Mouse (Mus musculus) embryonic facial prominence, embryonic 10.5 days (tissue): ENCODE data around the gene Osbpl5. TPM values are rescaled to one million over a fixed set of nuclear protein-coding genes. Genes with fewer than 3 reads are reported as not detected.

Source experiments
- DNase-seq: peaks from one replicate; pipeline ENCODE4 v3.0.0-alpha.2; 2017; ENCODE audit warnings: low spot score
- H3K27ac ChIP-seq: fragments of 300-500 bp; sonication (generic); replicated peaks from 2 replicates; pipeline ENCODE4 v1.5.1; 2016; ENCODE audit warnings: mild to moderate bottlenecking
- H3K27me3 ChIP-seq: fragments of 300-500 bp; sonication (generic); replicated peaks from 2 replicates; pipeline ENCODE4 v1.6.1; 2016; ENCODE audit warnings: low read depth, mild to moderate bottlenecking; ENCODE audit not compliant: poor library complexity, severe bottlenecking
- H3K36me3 ChIP-seq: fragments of 300-500 bp; sonication (generic); replicated peaks from 2 replicates; pipeline ENCODE4 v1.6.1; 2016; ENCODE audit warnings: mild to moderate bottlenecking, moderate library complexity
- H3K4me1 ChIP-seq: fragments of 300-500 bp; sonication (generic); 2 replicates; pipeline ENCODE4 v1.6.1; 2016
- H3K4me3 ChIP-seq: fragments of 300-500 bp; sonication (generic); 2 replicates; pipeline ENCODE4 v1.5.1; 2016; ENCODE audit warnings: mild to moderate bottlenecking, moderate library complexity
- H3K9me3 ChIP-seq: fragments of 300-500 bp; sonication (generic); 2 replicates; pipeline ENCODE4 v1.6.1; 2016; ENCODE audit warnings: mild to moderate bottlenecking
- WGBS: fragments of 180-500 bp; shearing (Covaris S2); methylation state at CpG from one replicate; pipeline ENCODE4 v1.1.7; 2016; 5-methylcytosine and 5-hydroxymethylcytosine counted together
- polyA plus RNA-seq: library from polyadenylated mRNA; unstranded; fragments of >200 nt; fragmentation: Nextera tagmentation; extraction: Ambion mirVana; gene quantifications from 2 replicates; pipeline ENCODE4 v1.2.1, GENCODE M21; 2016

Osbpl5 gene
- polyA plus RNA-seq, 1 experiment from 2014 or later = 16.8 TPM

DNA sequence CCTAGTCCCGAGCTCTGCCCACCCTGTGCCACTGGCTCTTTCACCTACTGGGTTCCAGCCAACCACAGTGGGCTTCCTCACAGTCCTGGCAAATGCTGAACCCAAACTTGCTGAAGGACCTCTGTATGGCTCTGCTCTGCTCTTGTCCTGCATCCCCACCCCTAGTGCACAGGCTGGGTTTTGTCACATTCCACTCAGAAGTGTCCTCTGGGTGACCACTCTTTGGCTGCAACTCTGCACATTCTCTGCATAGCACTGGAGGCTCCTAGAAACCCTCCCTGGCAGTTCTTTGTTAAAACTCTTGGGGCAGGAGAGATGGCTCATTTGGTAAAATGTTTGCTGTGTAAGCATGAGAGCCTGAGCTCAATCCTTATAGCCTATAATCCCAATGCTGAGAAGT, 39.0 kb downstream of the Osbpl5 start:
- Histone ChIP-seq H3K4me1 (peaks cover 15% of the 10 kb centered on the region), H3K27ac (no peak overlapping the region), H3K27me3 (no peaks in the 10 kb centered on the region), H3K36me3 (peaks cover 16% of the 10 kb centered on the region; the same call in 1 of the 2 replicates), H3K4me3 (no peak overlapping the region), H3K9me3 (no peaks in the 10 kb centered on the region)
- DNase-seq = no peak
- 82% methylated on average over 1 of the region's 1 CpGs for WGBS

DNA sequence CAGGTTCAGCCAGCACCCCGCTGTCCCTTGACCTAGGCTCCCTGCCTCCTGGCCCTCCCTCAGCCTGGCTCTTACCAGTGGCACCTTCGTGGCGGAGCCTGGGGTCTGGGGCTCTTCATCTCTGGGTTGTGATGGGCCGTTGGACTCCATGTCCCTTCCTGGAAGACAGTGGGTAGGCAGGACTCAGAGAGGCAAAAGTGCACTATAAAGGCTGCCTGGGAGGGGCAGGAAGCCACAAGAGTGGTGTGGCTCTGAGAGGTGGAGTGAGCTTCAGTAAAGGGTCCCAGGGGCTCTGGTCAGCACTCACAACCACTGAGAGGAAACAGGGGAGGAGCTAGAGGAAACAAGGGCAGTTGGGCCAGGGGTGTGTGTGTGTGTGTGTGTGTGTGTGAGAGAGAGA, 43.4 kb downstream of the Osbpl5 start:
- peaks cover 14% of the 10 kb centered on the region for H3K4me1 ChIP-seq
- DNase-seq = no peak
- H3K9me3 ChIP-seq = no peaks in the 10 kb centered on the region
- H3K27me3 ChIP-seq = no peaks in the 10 kb centered on the region
- no peak overlapping the region for H3K4me3 ChIP-seq
- 81% methylated on average over 4 of the region's 4 CpGs for WGBS
- peaks cover 29% of the 10 kb centered on the region for H3K36me3 ChIP-seq
- no peak overlapping the region for H3K27ac ChIP-seq

DNA sequence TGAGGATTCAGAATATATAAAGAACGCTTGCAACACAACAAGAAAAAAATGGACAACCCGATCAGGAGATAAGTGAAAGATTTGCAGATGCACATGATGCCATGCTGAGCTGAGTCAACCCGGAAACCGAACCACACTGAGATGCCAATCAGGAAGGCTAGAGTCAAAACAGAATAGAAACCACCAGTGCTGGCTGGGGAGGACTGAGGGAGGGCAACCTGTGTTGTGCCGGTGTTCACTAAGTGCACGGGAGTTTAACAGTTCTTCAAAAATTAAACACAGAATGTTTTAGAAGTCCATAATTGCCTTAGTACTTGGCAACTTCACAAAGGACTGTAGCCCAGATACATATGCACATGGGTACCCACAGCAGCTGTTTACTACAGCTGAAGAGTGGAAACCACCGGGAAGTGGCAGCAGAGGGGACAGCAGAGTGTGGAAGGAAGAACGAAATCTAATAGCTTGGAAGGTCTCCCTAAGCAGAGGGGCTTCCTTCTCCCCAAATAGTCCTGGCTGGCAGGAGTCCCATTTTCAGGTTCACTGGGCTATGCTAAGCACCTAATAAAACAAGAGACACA, 43.9 kb downstream of the Osbpl5 start:
- H3K4me1 ChIP-seq = peaks cover 11% of the 10 kb centered on the region
- no peak overlapping the region for H3K4me3 ChIP-seq
- DNase-seq = no peak
- 91% methylated on average over 8 of the region's 8 CpGs for WGBS
- H3K27ac ChIP-seq = no peak overlapping the region
- no peaks in the 10 kb centered on the region for H3K9me3 ChIP-seq
- H3K27me3 ChIP-seq = no peaks in the 10 kb centered on the region
- peaks cover 34% of the 10 kb centered on the region for H3K36me3 ChIP-seq

DNA sequence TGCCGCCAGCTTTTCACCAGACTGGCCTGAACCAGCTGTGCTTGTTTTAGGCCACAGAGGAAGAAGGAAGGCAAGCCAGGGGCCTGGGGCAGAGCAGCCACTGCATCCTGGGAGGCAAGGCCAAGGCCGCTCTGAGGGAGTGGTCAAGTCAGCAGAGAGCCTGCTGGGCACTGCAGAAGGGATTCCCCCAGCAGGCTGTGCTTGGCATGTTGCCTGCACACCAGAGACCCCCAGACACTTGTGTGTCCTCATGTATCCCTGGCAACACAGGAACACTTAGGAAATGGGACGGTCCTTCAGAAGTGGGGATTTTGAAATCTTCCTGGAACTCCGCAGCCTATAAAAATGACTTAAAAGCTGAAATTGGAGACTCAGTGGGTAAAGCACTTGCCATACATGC, 44.8 kb downstream of the Osbpl5 start:
- no peak overlapping the region for H3K27ac ChIP-seq
- peaks cover 8% of the 10 kb centered on the region; the same call in 1 of the 2 replicates for H3K4me1 ChIP-seq
- H3K27me3 ChIP-seq = no peaks in the 10 kb centered on the region
- 82% methylated on average over 4 of the region's 4 CpGs for WGBS
- DNase-seq = no peak
- H3K9me3 ChIP-seq = no peaks in the 10 kb centered on the region
- H3K36me3 ChIP-seq = peaks cover 34% of the 10 kb centered on the region
- no peak overlapping the region for H3K4me3 ChIP-seq

DNA sequence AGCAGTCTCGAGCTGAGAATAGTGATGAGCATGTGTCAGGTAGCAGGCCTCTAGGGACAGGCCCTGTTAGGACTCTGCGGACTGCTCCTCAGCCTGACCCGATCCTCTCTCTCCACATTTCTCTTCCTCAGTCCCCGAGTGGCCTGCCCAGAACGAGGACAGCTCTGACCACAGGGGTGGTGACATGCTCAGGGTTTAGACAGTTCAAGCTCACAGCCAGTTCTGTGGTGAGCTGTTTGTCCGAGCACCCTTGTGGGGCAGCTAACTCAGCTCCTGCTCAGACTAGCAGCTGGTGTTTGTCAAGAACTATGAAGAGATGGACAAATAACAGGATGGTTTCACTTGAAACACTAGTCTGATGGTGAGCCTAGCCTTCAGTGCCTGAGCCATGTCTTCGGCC, 45.4 kb downstream of the Osbpl5 start:
- peaks cover 34% of the 10 kb centered on the region for H3K36me3 ChIP-seq
- peaks cover 8% of the 10 kb centered on the region; the same call in 1 of the 2 replicates for H3K4me1 ChIP-seq
- H3K4me3 ChIP-seq = no peak overlapping the region
- no peaks in the 10 kb centered on the region for H3K9me3 ChIP-seq
- no peak for DNase-seq
- 74% methylated on average over 7 of the region's 7 CpGs for WGBS
- H3K27me3 ChIP-seq = no peaks in the 10 kb centered on the region
- 0 out of 2 replicates have a peak overlapping the region, but pooled peaks have one; percentile 26 for H3K27ac ChIP-seq

DNA sequence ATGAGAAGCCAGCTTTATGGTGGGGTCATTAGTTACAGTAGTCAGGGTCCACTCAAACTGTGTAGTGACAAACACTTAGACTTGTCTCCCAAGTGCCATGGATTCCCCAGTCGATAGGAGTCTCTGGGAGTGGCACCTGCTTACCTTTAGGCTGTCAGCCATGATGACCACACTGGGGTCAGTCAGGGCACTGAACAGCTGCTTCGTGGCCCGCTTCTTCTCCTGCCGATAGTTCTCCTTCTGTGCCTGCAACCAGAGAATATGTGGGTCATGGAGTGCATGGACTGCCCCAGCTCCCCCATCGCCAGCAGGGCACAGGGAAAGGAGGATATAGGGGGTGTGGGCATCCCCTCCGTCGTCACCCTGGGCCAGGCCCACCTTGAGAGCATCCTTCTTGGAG, 47.4 kb downstream of the Osbpl5 start:
- Histone ChIP-seq H3K4me3 (no peak overlapping the region), H3K9me3 (no peaks in the 10 kb centered on the region), H3K27ac (no peak overlapping the region), H3K27me3 (no peaks in the 10 kb centered on the region), H3K36me3 (peaks cover 23% of the 10 kb centered on the region), H3K4me1 (peaks cover 8% of the 10 kb centered on the region; the same call in 1 of the 2 replicates)
- DNase-seq = no peak
- 92% methylated on average over 7 of the region's 7 CpGs for WGBS

DNA sequence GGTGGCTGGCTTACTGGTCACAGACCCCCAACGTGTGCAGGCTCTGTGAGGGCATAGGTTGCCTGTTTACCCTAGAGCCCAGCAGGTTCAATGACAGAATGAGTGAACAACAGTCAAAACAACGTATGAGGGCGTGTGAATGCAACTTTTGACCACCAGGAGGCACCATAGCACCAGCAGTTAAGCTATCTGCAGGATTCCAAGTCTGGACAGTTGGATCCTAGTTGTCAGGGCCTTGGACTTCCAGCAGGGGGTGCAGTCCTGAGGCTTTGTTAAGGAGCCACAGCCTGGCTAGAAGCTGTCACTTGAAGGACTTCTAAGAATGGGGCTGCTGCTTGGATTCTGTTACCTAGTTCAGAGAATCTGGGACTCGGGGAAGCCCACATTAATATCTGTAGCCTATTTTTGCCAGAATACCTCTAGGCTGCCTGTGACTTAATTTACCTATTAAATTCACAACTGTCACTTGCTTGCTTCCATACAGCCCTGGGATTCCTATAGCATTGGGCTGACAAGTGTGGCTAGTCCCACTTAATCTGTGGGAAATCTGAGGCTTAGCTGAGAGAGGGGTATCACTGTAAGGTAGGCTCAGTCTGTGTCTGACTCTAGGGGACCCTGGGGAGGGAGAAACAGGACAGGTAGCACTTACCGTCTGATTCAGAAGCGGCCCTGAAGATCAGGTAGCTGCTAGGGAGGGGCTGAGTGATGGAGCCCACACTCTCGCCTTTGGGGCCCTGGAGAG, 49.9 kb downstream of the Osbpl5 start:
- H3K4me1 ChIP-seq = peaks cover 6% of the 10 kb centered on the region; the same call in 1 of the 2 replicates
- 38% methylated on average over 7 of the region's 7 CpGs for WGBS
- DNase-seq = peak; percentile 90
- no peaks in the 10 kb centered on the region for H3K9me3 ChIP-seq
- no peaks in the 10 kb centered on the region for H3K27me3 ChIP-seq
- no peak overlapping the region for H3K4me3 ChIP-seq
- peaks cover 34% of the 10 kb centered on the region for H3K36me3 ChIP-seq
- H3K27ac ChIP-seq = no peak overlapping the region

DNA sequence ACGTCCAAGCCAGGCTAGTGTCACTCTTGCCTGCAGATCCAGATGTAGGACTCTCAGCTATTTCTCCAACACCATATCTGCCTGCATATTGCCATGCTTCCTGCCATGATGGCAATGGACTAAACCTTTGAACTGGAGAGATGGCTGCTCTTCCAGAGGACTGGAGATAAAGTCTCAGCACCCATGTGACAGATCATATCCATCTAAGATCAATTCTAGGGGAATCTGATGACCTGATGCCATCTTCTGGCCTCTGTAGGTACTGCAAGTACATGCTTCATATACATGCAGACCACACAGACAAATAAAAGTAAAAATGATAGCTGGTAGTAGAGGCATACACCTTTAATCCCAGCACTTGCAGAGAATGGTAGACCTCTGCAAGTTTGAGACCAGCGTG, 60.6 kb downstream of the Osbpl5 start:
- Histone ChIP-seq H3K4me3 (no peak overlapping the region), H3K27ac (no peak overlapping the region), H3K9me3 (0 out of 2 replicates have a peak, but pooled peaks cover 3% of the 10 kb centered on the region), H3K36me3 (peaks cover 53% of the 10 kb centered on the region), H3K4me1 (no peaks in the 10 kb centered on the region), H3K27me3 (no peaks in the 10 kb centered on the region)
- DNase-seq = no peak
- 68% methylated on average over 2 of the region's 2 CpGs for WGBS

DNA sequence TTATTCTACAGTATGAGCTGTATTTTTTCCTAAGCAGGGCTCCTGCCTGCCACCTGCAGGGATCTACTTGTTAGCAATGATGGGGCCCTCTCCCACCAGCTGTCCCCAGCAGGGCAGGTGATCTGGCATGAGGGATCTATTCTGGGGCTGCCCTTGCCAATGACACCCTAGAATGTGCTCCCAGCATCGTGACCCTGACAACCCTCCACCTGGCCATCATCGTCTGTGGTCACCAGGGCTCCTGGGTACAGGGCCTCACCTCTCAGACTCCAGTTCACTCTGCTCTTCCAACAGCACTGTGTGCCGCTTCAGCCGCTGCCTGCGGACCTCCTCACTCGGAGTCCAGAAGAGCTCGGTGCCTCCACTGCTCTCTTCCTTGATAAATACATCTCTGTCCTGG, 62.2 kb downstream of the Osbpl5 start:
- 0 out of 2 replicates have a peak, but pooled peaks cover 3% of the 10 kb centered on the region for H3K9me3 ChIP-seq
- H3K36me3 ChIP-seq = peaks cover 65% of the 10 kb centered on the region
- no peaks in the 10 kb centered on the region for H3K27me3 ChIP-seq
- no peak overlapping the region for H3K4me3 ChIP-seq
- no peak overlapping the region for H3K27ac ChIP-seq
- H3K4me1 ChIP-seq = no peaks in the 10 kb centered on the region
- DNase-seq = no peak
- 90% methylated on average over 7 of the region's 7 CpGs for WGBS

DNA sequence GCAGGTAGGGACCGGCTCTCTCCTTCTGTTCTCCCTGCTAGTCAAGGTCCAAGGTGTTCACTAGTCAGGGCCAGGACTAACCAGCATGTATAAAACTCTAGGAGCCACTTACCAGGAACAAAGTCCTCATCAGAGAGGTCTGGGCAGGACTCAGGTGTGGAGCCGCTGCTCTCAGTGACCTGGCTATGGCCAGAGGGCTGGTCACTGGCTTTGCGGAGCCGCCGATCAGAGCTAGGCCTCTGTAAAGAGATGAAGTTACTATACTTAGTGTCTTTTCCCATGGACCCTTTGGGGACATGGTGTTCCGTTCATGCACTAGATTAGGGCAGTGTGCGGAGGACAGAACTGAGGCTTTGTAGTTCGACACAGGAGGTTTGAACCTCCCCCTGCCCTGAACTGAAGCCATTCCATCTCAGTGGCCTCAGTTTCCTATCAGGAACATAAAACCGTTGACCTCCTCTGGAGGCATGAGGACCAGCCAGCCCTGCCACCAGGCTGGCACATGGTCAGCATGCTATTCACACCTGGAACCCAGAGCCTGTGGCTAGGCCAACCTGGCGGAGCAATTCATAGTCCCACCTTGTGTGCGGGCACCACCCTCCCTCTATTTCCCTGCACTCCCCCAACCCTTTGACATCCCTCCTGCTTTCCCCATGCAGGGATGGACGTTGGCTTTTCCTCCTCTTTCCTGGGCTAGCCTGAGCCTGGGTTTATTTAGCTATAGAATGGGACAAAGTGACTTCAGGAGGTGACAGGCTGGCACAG, 63.9 kb downstream of the Osbpl5 start:
- Histone ChIP-seq H3K9me3 (0 out of 2 replicates have a peak, but pooled peaks cover 3% of the 10 kb centered on the region), H3K36me3 (peaks cover 78% of the 10 kb centered on the region), H3K27me3 (0 out of 2 replicates have a peak, but pooled peaks cover 3% of the 10 kb centered on the region), H3K4me1 (no peaks in the 10 kb centered on the region), H3K27ac (no peak overlapping the region), H3K4me3 (no peak overlapping the region)
- 90% methylated on average over 12 of the region's 12 CpGs for WGBS
- no peak for DNase-seq

DNA sequence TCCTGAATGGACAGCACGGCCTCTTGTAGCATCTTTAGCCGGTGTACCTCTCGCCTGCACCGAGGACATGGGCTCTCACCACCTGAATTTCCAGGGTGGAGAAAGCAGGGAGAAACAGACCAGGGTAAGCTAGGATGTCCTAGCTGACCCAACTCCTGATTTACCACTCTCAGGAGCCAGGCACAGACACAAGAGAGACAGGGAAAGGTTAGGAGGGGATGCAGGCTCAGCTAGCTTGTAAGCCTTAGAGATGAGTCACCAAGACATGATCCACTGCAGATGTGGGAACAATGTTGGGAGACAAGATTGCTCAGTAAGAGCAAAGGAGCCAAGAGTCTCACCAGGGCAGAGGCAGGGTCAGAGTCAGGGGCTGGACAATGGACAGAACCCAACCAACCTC, 64.9 kb downstream of the Osbpl5 start:
- DNase-seq = no peak
- Histone ChIP-seq H3K4me3 (no peak overlapping the region), H3K36me3 (peaks cover 79% of the 10 kb centered on the region), H3K27ac (no peak overlapping the region), H3K9me3 (0 out of 2 replicates have a peak, but pooled peaks cover 3% of the 10 kb centered on the region), H3K27me3 (0 out of 2 replicates have a peak, but pooled peaks cover 4% of the 10 kb centered on the region), H3K4me1 (no peaks in the 10 kb centered on the region)
- 88% methylated on average over 4 of the region's 4 CpGs for WGBS

DNA sequence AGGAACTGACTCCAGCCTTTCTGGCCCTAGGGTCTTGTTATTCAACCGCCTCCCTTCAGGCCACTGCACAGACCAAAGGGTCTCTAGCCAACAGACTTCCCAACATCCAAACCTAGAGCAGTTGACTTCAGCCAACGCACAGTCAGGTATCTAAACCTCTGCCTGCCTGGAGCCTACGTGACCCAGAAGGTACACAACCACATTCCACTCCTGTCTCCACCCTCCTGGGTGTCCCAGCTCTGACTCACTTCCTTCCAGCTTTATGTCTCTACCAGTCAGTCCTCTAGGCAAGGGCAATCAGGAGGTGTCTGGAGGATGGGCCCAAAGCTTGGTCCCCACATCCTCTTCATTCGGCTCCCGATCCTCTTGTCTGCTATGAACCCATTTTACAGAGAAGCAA, 65.6 kb downstream of the Osbpl5 start:
- H3K27me3 ChIP-seq = 0 out of 2 replicates have a peak, but pooled peaks cover 4% of the 10 kb centered on the region
- 0 out of 2 replicates have a peak, but pooled peaks cover 3% of the 10 kb centered on the region for H3K9me3 ChIP-seq
- H3K27ac ChIP-seq = no peak overlapping the region
- H3K36me3 ChIP-seq = peaks cover 74% of the 10 kb centered on the region
- no peak for DNase-seq
- no peak overlapping the region for H3K4me3 ChIP-seq
- WGBS = 87% methylated on average over 5 of the region's 5 CpGs
- H3K4me1 ChIP-seq = no peaks in the 10 kb centered on the region
